Mouse (Mus musculus) heart, postnatal 0 days (tissue): ENCODE measurements around the gene Kyat1. TPM values are rescaled to one million over a fixed set of nuclear protein-coding genes. Genes with fewer than 3 reads are reported as not detected.

Experiments used
- ATAC-seq: fragments of 200-750 bp; cut with Nextera tagmentation; 2 replicates; pipeline ENCODE4 v1.8.0; 2017; ENCODE audit warnings: low read depth, moderate number of reproducible peaks, moderate library complexity; ENCODE audit not compliant: insufficient read depth
- DNase-seq: peaks from one replicate; pipeline ENCODE4 v3.0.0-alpha.2; 2016; ENCODE audit warnings: low spot score
- H3K27ac ChIP-seq: fragments of 300-500 bp; sonication (generic); 2 replicates; pipeline ENCODE4 v1.5.1; 2014; ENCODE audit warnings: low read depth, mild to moderate bottlenecking
- H3K27me3 ChIP-seq: fragments of 300-500 bp; sonication (generic); 2 replicates; pipeline ENCODE4 v1.6.1; 2014; ENCODE audit warnings: low read length, mixed read lengths; ENCODE audit not compliant: control insufficient read depth, insufficient read depth
- H3K36me3 ChIP-seq: fragments of 300-500 bp; sonication (generic); replicated peaks from 2 replicates; pipeline ENCODE4 v1.6.1; 2014; ENCODE audit warnings: low read length, mixed read lengths; ENCODE audit not compliant: control insufficient read depth, insufficient read depth
- H3K4me1 ChIP-seq: fragments of 300-500 bp; sonication (generic); 2 replicates; pipeline ENCODE4 v1.6.1; 2014; ENCODE audit warnings: antibody characterized with exemption; ENCODE audit not compliant: control insufficient read depth, insufficient read depth
- H3K4me2 ChIP-seq: fragments of 300-500 bp; sonication (generic); 2 replicates; pipeline ENCODE4 v1.6.1; 2014; ENCODE audit warnings: low read depth, mild to moderate bottlenecking, low read length, moderate library complexity
- H3K4me3 ChIP-seq: fragments of 300-500 bp; sonication (generic); 2 replicates; pipeline ENCODE4 v1.5.1; 2014; ENCODE audit warnings: low read depth, low read length
- H3K9ac ChIP-seq: fragments of 300-500 bp; sonication (generic); replicated peaks from 2 replicates; pipeline ENCODE4 v1.6.1; 2014; ENCODE audit warnings: low read depth, low read length, mixed read lengths
- H3K9me3 ChIP-seq: fragments of 300-500 bp; sonication (generic); replicated peaks from 2 replicates; pipeline ENCODE4 v1.6.1; 2016; ENCODE audit warnings: low read length; ENCODE audit not compliant: control insufficient read depth
- CTCF ChIP-seq: IDR thresholded peaks from 2 replicates; pipeline ENCODE4 v1.5.1; 2016; ENCODE audit warnings: antibody characterized with exemption, control low read depth, low read depth
- EP300 ChIP-seq: IDR thresholded peaks from 2 replicates; pipeline ENCODE4 v1.6.1; 2016; ENCODE audit warnings: antibody characterized with exemption, low read depth
- WGBS: fragments of 180-500 bp; shearing (Covaris S2); extraction: QIAGEN DNeasy Blood & Tissue Kit; methylation state at CpG from one replicate; pipeline ENCODE4 v1.1.7; 2014; 5-methylcytosine and 5-hydroxymethylcytosine counted together
- polyA plus RNA-seq: library from polyadenylated mRNA; unstranded; fragments of >200 nt; fragmentation: Nextera tagmentation; extraction: Ambion mirVana; gene quantifications from 2 replicates; pipeline ENCODE4 v1.2.1, GENCODE M21; 2015
- total RNA-seq: library from RNA; depleted of rRNA; stranded (reverse); fragments of >200 nt; gene quantifications from 2 replicates; pipeline ENCODE4 v1.2.3, GENCODE M21; 2014; ENCODE audit warnings: low replicate concordance

Gene Kyat1
- total and polyA plus RNA-seq, 2 experiments from 2014 or later: 50.7 to 76.8 TPM

DNA sequence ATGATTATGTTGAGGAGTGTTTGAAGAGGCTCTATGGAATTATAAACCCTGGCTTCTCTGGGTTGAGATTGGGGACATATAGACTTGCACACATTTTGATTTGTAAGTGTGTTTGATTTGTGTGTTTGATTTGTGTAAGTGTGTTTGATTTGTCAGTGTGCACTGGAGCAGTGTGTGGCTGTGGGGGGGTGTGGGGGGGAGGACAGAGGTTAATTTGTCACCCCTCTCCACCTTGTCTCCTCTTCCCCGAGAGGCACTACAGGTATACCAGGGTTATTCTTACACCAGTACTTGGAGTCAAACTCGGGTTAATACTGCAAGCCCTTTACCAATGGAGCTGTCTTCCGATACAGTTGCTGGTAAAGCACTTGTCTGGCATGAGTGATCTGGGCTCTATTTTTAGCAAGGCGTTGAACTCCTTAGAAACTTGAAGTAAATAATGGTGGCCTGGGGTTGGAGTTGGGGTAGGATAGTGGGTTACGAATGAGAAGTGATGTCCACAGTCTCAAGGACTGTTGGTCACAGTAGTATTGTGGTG is 5.2 kb downstream of the Kyat1 start:
- Histone ChIP-seq H3K4me2 (no peak overlapping the region), H3K36me3 (no peaks in the 10 kb centered on the region), H3K27me3 (no peaks in the 10 kb centered on the region), H3K4me3 (no peak overlapping the region), H3K4me1 (0 out of 2 replicates have a peak, but pooled peaks cover 15% of the 10 kb centered on the region), H3K27ac (no peak overlapping the region), H3K9ac (no peak overlapping the region), H3K9me3 (no peaks in the 10 kb centered on the region)
- 31% methylated on average over 5 of the region's 5 CpGs for WGBS
- no peak for TF ChIP-seq CTCF
- TF ChIP-seq EP300: no peak
- ATAC-seq: no peak
- no peak for DNase-seq

- Histone ChIP-seq H3K36me3 (no peaks in the 10 kb centered on the region), H3K4me1 (0 out of 2 replicates have a peak, but pooled peaks cover 15% of the 10 kb centered on the region), H3K4me3 (no peak overlapping the region), H3K9ac (no peak overlapping the region), H3K9me3 (no peaks in the 10 kb centered on the region), H3K27me3 (no peaks in the 10 kb centered on the region), H3K27ac (no peak overlapping the region), H3K4me2 (no peak overlapping the region)
- ATAC-seq (no peak), DNase-seq (no peak)
- no peak for TF ChIP-seq EP300
- TF ChIP-seq CTCF: no peak
- 26% methylated on average over 1 of the region's 1 CpGs for WGBS
These were observed 5.7 kb downstream of the Kyat1 start for GRCm38 (mm10) chr2:30199984-30200383.

GRCm38 (mm10) chr2:30198021-30198420 is 7.6 kb downstream of the Kyat1 start:
- Histone ChIP-seq H3K9me3 (no peaks in the 10 kb centered on the region), H3K4me2 (no peak overlapping the region), H3K4me3 (no peak overlapping the region), H3K9ac (no peak overlapping the region), H3K36me3 (no peaks in the 10 kb centered on the region), H3K27ac (no peak overlapping the region), H3K27me3 (no peaks in the 10 kb centered on the region), H3K4me1 (0 out of 2 replicates have a peak, but pooled peaks cover 9% of the 10 kb centered on the region)
- 49% methylated on average over 4 of the region's 4 CpGs for WGBS
- DNase-seq: no peak
- ATAC-seq: no peak
- TF ChIP-seq CTCF (no peak), EP300 (no peak)

DNA sequence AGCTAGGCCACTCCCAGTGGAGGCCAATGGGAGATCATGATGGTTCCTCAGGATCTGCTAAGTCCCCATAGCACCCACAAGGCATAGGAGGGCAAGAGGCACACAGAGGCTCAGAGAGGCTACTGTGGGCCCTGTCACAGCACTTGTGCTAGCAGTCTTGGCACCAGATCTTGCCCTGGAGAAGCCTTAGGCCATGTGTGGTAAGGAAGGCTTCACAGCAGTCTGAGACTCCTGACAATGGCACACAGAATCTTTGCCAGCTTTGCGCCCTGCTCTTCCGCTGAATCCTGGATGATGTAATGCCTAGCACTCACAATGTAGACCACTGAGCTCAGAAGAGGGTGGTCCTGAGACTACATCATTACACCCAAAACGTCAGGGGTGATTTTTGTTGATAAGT is 11.0 kb downstream of the Kyat1 start:
- WGBS: 84% methylated on average over 3 of the region's 3 CpGs
- H3K4me2 ChIP-seq: no peak overlapping the region
- ATAC-seq: no peak
- 0 out of 2 replicates have a peak, but pooled peaks cover 5% of the 10 kb centered on the region for H3K36me3 ChIP-seq
- H3K27me3 ChIP-seq: no peaks in the 10 kb centered on the region
- no peak for DNase-seq
- no peaks in the 10 kb centered on the region for H3K4me1 ChIP-seq
- no peak overlapping the region for H3K4me3 ChIP-seq
- TF ChIP-seq CTCF (no peak), EP300 (no peak)
- no peaks in the 10 kb centered on the region for H3K9me3 ChIP-seq
- no peak overlapping the region for H3K27ac ChIP-seq
- H3K9ac ChIP-seq: no peak overlapping the region

GRCm38 (mm10) chr2:30191790-30192580 is 13.7 kb downstream of the Kyat1 start:
- H3K4me3 ChIP-seq: no peak overlapping the region
- no peaks in the 10 kb centered on the region for H3K9me3 ChIP-seq
- no peaks in the 10 kb centered on the region for H3K27me3 ChIP-seq
- no peak overlapping the region for H3K27ac ChIP-seq
- no peaks in the 10 kb centered on the region for H3K4me1 ChIP-seq
- TF ChIP-seq CTCF: no peak
- TF ChIP-seq EP300: no peak
- no peak for ATAC-seq
- H3K4me2 ChIP-seq: no peak overlapping the region
- no peak overlapping the region for H3K9ac ChIP-seq
- WGBS: 81% methylated on average over 12 of the region's 12 CpGs
- no peak for DNase-seq
- peaks cover 14% of the 10 kb centered on the region; the same call in 1 of the 2 replicates for H3K36me3 ChIP-seq
